Mouse (Mus musculus) liver, adult 10 weeks (tissue): ENCODE measurements around the gene Traf3ip3. TPM values are rescaled to one million over a fixed set of nuclear protein-coding genes. Genes with fewer than 3 reads are reported as not detected.

Source experiments
- polyA plus RNA-seq: library from polyadenylated mRNA; stranded (reverse); fragments of 350-450 nt; fragmentation: Illumina TruSeq; extraction: RNeasy Lipid Tissue Mini Kit (QIAGEN cat#74804); gene quantifications from one replicate; pipeline ENCODE4 v1.2.3, GENCODE M21; 2014; ENCODE audit warnings: low read depth, low replicate concordance

The Traf3ip3 gene
- polyA plus RNA-seq, result 1.0 TPM

DNA sequence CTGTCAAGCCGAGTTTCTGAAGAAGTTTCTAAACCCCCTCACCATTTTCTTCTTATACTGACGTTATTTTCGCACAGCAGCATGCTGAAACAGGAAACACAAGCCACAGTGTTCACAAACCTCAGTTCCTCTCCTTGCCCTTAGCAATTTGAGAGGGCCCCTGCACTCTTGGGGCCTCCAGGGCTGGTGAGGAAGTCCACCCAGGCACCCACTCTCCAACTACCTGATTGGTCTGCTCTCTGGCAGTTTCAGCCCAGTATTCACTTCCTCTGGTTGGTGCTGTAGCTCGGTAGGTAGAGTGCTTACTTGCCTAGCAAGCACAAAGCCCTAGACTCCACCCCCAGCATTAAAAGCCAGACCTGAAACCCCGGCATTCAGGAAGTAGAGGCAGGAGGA is at the start of gene Traf3ip3:
Traf3ip3 (minus strand) TSS at position 321 of the 396 bp plus-strand sequence.

GRCm38 (mm10) chr1:193207503-193207902 is 6.0 kb upstream of the Traf3ip3 start, which contains the start of gene Lamb3:
Gene Lamb3, plus strand, starts transcription at chr1:193207699.

GRCm38 (mm10) chr1:193167746-193168145 is 33.8 kb downstream of the Traf3ip3 start, which contains the start of gene A130010J15Rik:
Gene A130010J15Rik, plus strand, starts transcription at chr1:193168046.

DNA sequence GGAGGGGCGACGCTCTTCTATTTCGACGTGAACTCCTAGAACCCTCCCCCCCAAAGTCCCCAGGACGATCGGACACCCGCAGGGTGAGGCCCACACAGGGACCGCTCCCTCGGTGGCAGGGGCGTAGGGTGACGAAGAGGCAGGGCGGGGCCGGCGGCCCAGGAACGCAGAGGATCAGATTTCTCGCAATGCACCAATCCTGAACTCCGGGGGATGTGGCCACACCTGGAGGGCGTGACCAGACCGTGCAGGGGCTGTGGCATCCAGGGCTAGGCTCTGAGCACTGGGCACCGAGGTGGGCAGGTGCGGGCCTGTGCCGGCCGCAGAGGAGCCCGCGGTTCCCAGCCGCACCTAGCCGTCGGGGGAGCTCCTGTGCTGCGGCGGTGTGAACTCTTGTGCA is 48.6 kb downstream of the Traf3ip3 start, which contains the start of gene Irf6:
Irf6 (plus strand) TSS at position 240 of the 400 bp plus-strand sequence.

GRCm38 (mm10) chr1:193129786-193130455 is 71.6 kb downstream of the Traf3ip3 start, which contains the start of gene Diexf:
Gene Diexf, minus strand, starts transcription at chr1:193130272.

Other genes starting within 250 kb of the Traf3ip3 start
- gene Syt14, start 165.9 kb downstream of the Traf3ip3 start, polyA plus RNA-seq, result not detected
- gene Diexf, start 71.4 kb downstream of the Traf3ip3 start, polyA plus RNA-seq, result 7.0 TPM
- 63.1 TPM for gene Irf6, start 48.6 kb downstream of the Traf3ip3 start, polyA plus RNA-seq
- 10.2 TPM for gene A130010J15Rik, start 33.7 kb downstream of the Traf3ip3 start, polyA plus RNA-seq
- gene Lamb3, start 6.0 kb upstream of the Traf3ip3 start, polyA plus RNA-seq, result 0.64 TPM
- 1,112 TPM for gene Hsd11b1, start 62.4 kb upstream of the Traf3ip3 start, polyA plus RNA-seq
- 7.1 TPM for gene G0s2, start 71.5 kb upstream of the Traf3ip3 start, polyA plus RNA-seq
- not detected for gene Camk1g, start 168.6 kb upstream of the Traf3ip3 start, polyA plus RNA-seq